Mouse (Mus musculus) CH12.LX (cell line): ENCODE measurements around the gene Vangl2.

Experiments used
- CTCF ChIP-seq, 2 experiments: IDR thresholded peaks in 1 of 2; conservative IDR thresholded peaks in 1 of 2; 2 replicates each; pipeline ENCODE4 v1.5.1; 2011 to 2012; ENCODE audit warnings: low read depth in 2 of 2, low read length in 2 of 2, improper control_type of control experiment in 1 of 2, inconsistent platforms in 1 of 2, mild to moderate bottlenecking in 1 of 2, moderate library complexity in 1 of 2
- EP300 ChIP-seq: IDR thresholded peaks from 2 replicates; pipeline ENCODE4 v1.6.1; 2011; ENCODE audit warnings: low read length, improper control_type of control experiment
- MXI1 ChIP-seq: IDR thresholded peaks from 2 replicates; pipeline ENCODE4 v1.6.1; 2011; ENCODE audit warnings: mild to moderate bottlenecking, low read depth, low read length, improper control_type of control experiment
- MYC ChIP-seq: IDR thresholded peaks from 2 replicates; pipeline ENCODE4 v1.6.1; 2011; ENCODE audit warnings: low read depth, mild to moderate bottlenecking, improper control_type of control experiment, low read length
- POLR2A ChIP-seq: IDR thresholded peaks from 2 replicates; pipeline ENCODE4 v1.6.1; 2011; ENCODE audit warnings: low read depth, mild to moderate bottlenecking, improper control_type of control experiment, low read length
- TBP ChIP-seq: conservative IDR thresholded peaks from 2 replicates; pipeline ENCODE4 v1.6.1; 2011; ENCODE audit warnings: low read depth, low read length, improper control_type of control experiment
- USF1 ChIP-seq: IDR thresholded peaks from 2 replicates; pipeline ENCODE4 v1.6.1; 2014; ENCODE audit warnings: low read depth, mild to moderate bottlenecking, inconsistent platforms, low read length, improper control_type of control experiment

GRCm38 (mm10) chr1:171970854-171971586 is 57.2 kb downstream of the Vangl2 start:
- TF ChIP-seq USF1 (no peak), TBP (no peak), MXI1 (no peak), EP300 (no peak), MYC (no peak), POLR2A (no peak), CTCF (conservative IDR thresholded peaks at IDR 0.05 in 1 of 2, IDR thresholded peaks at IDR 0.05 in 1 of 2; ENCODE audit: low read depth in 2 of 2, low read length in 2 of 2) (no peak)
